Mouse (Mus musculus) bone marrow macrophage, adult 2 months (primary cell): ENCODE data around the gene Thrap3. TPM values are rescaled to one million over a fixed set of nuclear protein-coding genes. Genes with fewer than 3 reads are reported as not detected.
"Not testable (repeated sequence)": the region's sequence is repeated elsewhere in the genome, so short reads cannot be mapped to it uniquely, and the experiment has no call there.

Source experiments
- H3K27ac ChIP-seq: 2 replicates; pipeline ENCODE4 v1.5.1; 2012; ENCODE audit warnings: low read depth, low read length; ENCODE audit not compliant: insufficient read depth
- H3K4me1 ChIP-seq: 2 replicates; pipeline ENCODE4 v1.6.1; 2012; ENCODE audit warnings: low read length; ENCODE audit not compliant: control insufficient read depth, insufficient read depth
- H3K4me3 ChIP-seq: 2 replicates; pipeline ENCODE4 v1.5.1; 2012; ENCODE audit warnings: mild to moderate bottlenecking, low read length, moderate library complexity; ENCODE audit not compliant: insufficient read depth
- CTCF ChIP-seq: IDR thresholded peaks from 2 replicates; pipeline ENCODE4 v1.5.1; 2012; ENCODE audit warnings: low read depth, mild to moderate bottlenecking, low read length, moderate library complexity
- POLR2A ChIP-seq: IDR thresholded peaks from 2 replicates; pipeline ENCODE4 v1.6.1; 2012; ENCODE audit warnings: mild to moderate bottlenecking, low read depth, low read length, borderline replicate concordance
- polyA plus RNA-seq: library from polyadenylated mRNA; stranded (reverse); fragments of >200 nt; gene quantifications from 2 replicates; pipeline ENCODE4 v1.2.4, GENCODE M21; 2012; ENCODE audit not compliant: missing spikeins, insufficient read depth, insufficient read length

Gene Thrap3
- polyA plus RNA-seq, 1 experiment: 236 TPM

DNA sequence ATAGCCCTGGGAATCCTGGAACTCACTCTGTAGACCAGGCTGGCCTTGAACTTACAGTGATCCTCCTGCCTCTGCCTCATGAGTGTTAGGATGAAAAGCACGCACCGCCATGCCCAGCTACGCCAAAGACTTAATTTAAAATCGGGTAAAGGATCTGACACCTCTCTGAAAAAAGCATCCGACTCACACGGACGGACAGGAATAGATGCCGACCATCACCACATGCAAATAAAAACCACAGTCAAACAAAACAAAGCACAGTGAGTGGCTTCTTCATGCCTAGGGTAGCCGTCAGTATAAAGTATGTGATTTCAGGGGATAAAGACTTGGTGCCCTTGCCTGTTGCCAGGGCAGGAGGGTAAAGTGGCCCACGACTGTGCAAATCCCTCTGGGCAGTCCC lies 17.5 kb upstream of the Thrap3 start:
- no peak overlapping the region for H3K4me3 ChIP-seq
- H3K4me1 ChIP-seq: no peaks in the 10 kb centered on the region
- H3K27ac ChIP-seq: no peak overlapping the region
- TF ChIP-seq CTCF (no peak), POLR2A (no peak)

DNA sequence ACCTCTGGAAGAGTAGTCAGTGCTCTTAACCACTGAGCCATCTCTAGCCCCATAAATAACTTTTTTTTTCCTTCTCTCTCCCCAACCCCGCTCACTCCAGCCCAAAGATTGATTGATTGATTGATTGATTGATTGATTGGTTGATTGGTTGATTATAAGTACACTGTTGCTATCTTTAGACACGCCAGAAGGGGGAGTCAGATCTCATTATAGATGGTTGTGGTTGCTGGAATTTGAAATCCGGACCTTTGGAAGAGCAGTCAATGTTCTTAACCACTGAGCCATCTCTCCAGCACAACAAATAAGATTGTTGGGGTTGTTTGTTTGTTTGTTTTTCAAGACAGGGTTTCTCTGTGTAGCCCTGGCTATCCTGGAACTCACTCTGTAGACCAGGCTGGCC lies 17.0 kb upstream of the Thrap3 start:
- H3K4me3 ChIP-seq, H3K27ac ChIP-seq, H3K4me1 ChIP-seq: not testable (repeated sequence)

DNA sequence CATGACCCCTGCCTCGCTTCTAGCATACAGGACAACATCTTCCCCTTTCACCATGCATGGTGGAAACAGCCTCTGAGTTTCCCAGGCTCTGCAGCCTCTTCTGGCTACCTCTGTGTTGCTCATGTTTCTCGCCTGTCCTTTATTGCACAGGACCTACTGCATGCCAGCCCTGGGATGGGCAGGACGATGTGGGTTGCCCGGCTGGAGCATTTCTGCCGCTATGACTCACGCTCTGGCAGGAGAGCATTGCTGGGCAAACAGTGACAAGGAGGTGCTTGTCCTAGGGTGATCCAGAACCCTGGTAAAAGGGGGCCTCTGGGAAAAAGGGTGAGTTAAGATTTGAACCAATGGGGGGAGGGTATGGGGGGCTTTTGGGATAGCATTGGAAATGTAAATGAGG lies 15.2 kb upstream of the Thrap3 start:
- H3K4me3 ChIP-seq: no peak overlapping the region
- H3K4me1 ChIP-seq: no peaks in the 10 kb centered on the region
- no peak overlapping the region for H3K27ac ChIP-seq
- TF ChIP-seq POLR2A (no peak), CTCF (no peak)

DNA sequence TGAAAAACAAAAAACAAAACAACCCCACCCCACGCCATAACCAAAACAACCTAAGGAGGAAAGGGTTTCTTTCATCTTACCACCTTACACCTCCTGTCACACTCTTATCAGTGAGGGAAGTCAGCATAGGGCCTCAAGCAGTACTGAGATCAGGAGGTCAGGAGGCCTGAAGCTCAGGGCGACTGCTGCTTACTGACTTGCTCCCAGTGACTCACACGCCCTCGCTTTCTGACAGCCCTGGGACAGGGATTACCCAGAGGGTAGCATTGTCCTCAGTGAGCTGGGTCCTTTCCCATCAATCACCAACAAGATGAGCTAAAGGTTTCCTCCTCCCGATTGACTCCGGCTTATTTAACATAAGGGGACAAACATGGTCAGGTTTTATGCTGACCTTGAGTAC lies 4.5 kb upstream of the Thrap3 start:
- H3K4me1 ChIP-seq: peaks cover 19% of the 10 kb centered on the region
- TF ChIP-seq CTCF: no peak
- no peak for TF ChIP-seq POLR2A
- H3K4me3 ChIP-seq: no peak overlapping the region
- no peak overlapping the region for H3K27ac ChIP-seq

DNA sequence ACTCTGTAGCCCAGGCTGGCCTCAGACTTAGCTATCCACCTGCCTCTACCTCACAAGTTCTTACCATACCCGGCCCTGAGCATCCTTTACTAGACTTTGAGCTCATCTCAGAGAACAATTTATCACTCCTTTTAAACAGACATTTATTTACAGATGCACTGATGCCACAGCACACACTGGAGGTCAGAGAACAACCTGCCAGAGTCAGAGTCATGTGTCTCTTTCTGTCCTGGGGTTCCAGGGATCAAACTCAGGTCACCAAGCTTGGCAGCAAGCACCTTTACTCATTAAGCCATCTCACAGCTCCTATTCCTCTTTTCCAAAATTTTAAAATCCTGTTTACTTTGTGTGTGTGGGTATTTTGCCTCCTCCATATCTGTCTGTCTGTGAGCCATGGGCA lies 2.8 kb upstream of the Thrap3 start:
- no peak for TF ChIP-seq POLR2A
- TF ChIP-seq CTCF: no peak
- Histone ChIP-seq H3K4me1 (peaks cover 19% of the 10 kb centered on the region), H3K27ac (no peak overlapping the region), H3K4me3 (no peak overlapping the region)

DNA sequence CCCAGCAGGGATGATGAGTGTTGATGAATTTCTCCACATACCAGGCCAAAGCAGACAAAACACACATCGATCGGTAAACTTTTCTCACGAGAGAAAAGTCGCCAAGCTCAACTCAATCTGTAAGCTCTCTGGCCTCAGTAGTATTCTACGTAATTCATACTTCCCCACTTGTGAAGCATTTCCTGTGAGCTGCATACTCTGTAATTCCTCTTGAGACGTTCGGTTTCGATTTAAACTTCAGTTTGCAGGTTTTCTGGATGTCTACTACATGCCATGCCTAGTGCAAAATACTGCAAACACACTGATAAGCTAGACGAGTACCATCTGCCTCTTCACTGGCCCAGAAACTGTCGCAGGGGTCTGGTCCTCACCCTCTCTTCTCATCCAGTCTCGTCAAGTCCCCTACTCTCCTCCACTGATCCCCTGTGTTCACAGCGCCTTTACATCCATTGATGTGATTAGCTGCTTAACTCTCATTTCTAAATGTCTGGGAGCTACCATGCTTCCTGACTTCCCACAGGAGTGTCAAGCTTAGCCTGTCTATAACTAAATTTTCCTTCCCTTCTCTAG lies 2.2 kb upstream of the Thrap3 start:
- H3K4me3 ChIP-seq: no peak overlapping the region
- peaks cover 19% of the 10 kb centered on the region for H3K4me1 ChIP-seq
- no peak for TF ChIP-seq POLR2A
- TF ChIP-seq CTCF: no peak
- peak overlapping the region; percentile 22; the same call in 1 of the 2 replicates for H3K27ac ChIP-seq

DNA sequence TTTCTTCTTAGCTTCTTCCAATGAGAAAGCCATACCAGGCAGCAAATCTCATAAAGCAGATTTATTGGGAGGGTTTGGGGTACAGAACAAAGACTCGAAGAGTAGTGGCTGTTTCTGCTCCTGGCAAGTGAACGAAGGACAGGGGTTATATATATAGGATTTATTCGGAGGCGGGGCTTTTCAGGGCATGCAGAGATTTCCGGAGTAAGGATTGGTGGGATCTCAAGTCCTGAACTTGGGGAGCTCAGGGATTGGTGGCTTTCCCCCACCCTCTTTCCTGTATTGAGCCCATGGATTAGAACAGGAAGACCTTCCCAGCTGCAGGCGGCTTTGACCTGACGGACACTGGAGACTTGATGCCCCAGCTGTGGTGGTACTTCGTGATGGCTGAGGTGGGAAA lies 1.5 kb upstream of the Thrap3 start:
- TF ChIP-seq CTCF (no peak), POLR2A (no peak)
- no peak overlapping the region for H3K4me3 ChIP-seq
- H3K27ac ChIP-seq: no peak overlapping the region
- H3K4me1 ChIP-seq: peaks cover 23% of the 10 kb centered on the region

DNA sequence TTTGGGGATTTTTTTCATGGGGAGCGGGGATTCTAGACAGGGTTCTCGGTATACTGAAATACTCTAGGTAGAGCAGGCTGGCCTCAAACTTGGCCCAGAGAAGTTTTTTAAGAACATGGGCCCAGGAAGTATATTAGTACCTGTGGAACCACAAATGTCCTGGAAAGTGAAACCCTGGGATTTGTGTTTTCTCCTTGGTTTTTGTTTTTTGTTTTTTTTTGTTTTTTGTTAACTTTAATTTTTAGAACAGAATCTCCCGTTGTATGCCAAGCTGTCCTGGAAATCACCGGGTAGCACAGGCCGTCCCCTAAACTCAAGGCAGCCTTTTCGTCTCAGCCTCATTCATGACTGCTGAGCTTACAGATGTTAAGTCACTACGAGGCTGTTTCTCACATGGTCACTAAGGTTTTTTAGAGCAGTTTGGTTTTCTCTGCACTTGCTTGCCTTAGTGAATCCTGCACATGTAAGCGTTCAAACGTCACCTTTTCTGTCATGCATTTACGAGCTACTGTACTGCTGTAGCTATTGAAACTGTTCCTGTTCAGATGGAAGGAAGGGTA lies 856 bp upstream of the Thrap3 start:
- peaks cover 26% of the 10 kb centered on the region for H3K4me1 ChIP-seq
- TF ChIP-seq POLR2A (no peak), CTCF (no peak)
- H3K27ac ChIP-seq: peak overlapping the region; percentile 95
- H3K4me3 ChIP-seq: peak overlapping the region; percentile 52

DNA sequence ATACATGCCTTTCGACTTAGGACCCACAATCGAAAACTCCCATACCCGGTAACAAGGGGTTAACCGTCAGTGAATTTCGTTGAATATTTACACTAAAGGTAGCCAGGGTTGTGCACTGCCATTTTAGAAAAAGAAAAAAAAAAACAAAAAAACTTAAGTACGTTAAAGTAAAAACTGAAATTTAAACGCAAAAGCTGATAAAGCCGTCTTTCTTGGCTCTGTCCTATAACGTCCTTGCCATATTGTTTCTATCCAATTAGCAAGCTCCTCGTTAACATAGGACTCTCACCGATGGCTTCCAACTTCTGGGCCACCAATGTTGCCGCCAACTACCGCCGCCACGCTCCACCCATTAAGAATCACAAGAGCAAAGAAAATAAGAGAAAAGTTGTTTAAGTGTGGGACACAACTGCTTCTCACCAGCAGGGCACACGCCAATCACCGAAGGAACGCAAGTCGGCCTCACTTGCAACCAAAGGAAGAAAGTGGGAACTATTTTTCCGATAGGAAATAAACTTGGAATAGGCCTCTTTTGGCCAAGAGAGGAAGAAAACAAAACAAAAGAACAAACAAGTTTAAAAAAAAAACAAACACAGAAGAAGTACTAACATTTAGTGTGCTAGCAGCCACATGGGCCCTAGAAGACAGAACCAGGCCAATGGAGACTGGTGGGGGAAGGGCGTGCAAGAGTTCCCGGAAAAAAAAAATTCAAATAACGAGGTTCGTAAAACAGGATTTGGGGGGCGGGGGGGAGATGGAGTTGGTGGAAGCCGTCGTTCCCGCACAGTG lies 852 bp downstream of the Thrap3 start:
- H3K27ac ChIP-seq: peak overlapping the region; percentile 98
- peaks cover 39% of the 10 kb centered on the region for H3K4me1 ChIP-seq
- TF ChIP-seq POLR2A (no peak), CTCF (no peak)
- peak overlapping the region; percentile 90 for H3K4me3 ChIP-seq

DNA sequence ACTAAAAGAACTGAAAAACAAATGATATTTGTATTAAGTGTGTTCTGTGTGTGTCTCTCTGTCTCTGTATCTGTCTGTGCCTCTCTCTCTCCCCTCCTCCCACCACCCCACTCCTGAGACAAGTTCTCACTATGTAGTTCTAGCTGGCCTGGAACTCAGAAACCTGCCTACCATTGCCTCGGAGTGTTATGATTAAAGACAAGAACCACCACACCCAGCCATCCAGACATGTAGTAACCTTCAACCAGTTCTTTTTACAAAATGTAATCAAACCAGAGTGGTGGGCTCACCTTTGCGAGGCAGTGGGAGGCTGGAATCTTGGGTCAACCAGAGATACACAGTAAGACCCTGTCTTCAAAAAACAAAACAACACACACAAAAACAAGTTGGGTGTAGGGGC lies 1.9 kb downstream of the Thrap3 start:
- Histone ChIP-seq H3K4me1 (peaks cover 44% of the 10 kb centered on the region), H3K27ac (peak overlapping the region; percentile 9; the same call in 1 of the 2 replicates), H3K4me3 (peak overlapping the region; percentile 90)
- TF ChIP-seq CTCF (no peak), POLR2A (no peak)
